Mouse (Mus musculus): Measurements from ENCODE around the gene Evi5l. TPM values are rescaled to one million over a fixed set of nuclear protein-coding genes. Genes with fewer than 3 reads are reported as not detected.
"Not testable (repeated sequence)": the region's sequence is repeated elsewhere in the genome, so short reads cannot be mapped to it uniquely, and the experiment has no call there.

Gene Evi5l
- polyA plus RNA-seq, 1 experiment = 75.3 TPM

DNA sequence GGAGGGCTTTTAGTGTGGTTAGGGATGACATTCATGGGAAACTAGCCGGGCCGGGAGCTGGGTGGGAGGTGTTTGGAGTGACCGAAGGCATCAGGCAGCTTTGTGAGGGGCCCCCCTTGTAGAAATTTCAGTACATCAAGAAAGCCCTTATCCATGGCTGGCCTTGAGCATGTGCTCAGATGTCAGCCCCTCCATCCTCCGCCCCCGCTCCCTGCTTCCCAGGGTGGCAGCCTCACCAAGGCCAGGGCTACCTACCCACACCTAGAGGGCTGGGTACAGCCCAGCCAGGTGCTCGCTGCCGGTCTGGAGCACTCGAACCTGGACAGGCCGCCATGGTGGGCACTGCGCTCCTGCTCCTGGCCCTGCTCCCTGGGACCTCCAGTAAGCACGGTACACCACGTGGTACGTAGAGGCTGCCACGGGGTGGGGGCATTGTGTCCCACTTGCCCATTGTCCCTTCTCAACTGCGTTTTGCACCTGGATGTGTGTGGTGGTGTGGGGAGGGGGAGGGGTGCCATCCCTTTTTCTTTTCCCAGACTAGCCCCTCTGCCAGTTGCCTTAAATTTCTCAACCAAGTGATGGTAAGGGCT, 81.7 kb downstream of the Evi5l start, which contains the start of gene Tgfbr3l:
TSS of gene Tgfbr3l (plus strand) at position 264 of the 590 bp plus-strand sequence.
- Histone ChIP-seq H3K4me1 (ENCODE audit: control insufficient read depth, insufficient read depth, low read length) (peaks cover 3% of the 10 kb centered on the region), H3K27ac (ENCODE audit: insufficient read depth, low read length) (no peak within 1 kb of the TSS), H3K4me3 (ENCODE audit: insufficient read depth, low read length) (no peak within 1 kb of the TSS)
- no peak for TF ChIP-seq POLR2A (IDR thresholded peaks at IDR 0.05; ENCODE audit: extremely low read depth, insufficient read depth, low read length)

DNA sequence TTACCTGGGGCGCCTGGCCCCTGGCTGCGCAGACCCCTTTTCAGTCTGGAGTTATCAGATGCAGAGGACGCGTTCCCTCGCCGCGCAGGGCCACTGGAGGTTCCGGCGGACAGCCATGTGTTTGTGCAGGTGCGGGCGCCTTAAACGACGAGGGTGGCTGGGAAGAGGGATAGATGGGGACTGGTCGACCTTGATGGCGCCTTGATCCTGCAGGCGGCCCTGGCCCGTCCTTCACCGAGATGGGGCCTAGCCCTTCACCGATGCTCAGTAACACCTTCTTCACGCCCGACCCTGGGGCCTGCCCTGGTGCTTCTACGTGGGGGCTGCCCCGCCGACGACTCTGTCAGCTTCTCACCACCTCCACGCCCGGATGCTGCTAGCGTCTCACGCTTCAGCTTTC, 82.8 kb downstream of the Evi5l start:
- Histone ChIP-seq H3K4me3 (ENCODE audit: insufficient read depth, low read length) (no peak overlapping the region), H3K27ac (ENCODE audit: insufficient read depth, low read length) (no peak overlapping the region)
- no peak for TF ChIP-seq POLR2A (IDR thresholded peaks at IDR 0.05; ENCODE audit: extremely low read depth, insufficient read depth, low read length)
- no peak for TF ChIP-seq CTCF (IDR thresholded peaks at IDR 0.05; ENCODE audit: extremely low read depth, insufficient read depth, low read length)

DNA sequence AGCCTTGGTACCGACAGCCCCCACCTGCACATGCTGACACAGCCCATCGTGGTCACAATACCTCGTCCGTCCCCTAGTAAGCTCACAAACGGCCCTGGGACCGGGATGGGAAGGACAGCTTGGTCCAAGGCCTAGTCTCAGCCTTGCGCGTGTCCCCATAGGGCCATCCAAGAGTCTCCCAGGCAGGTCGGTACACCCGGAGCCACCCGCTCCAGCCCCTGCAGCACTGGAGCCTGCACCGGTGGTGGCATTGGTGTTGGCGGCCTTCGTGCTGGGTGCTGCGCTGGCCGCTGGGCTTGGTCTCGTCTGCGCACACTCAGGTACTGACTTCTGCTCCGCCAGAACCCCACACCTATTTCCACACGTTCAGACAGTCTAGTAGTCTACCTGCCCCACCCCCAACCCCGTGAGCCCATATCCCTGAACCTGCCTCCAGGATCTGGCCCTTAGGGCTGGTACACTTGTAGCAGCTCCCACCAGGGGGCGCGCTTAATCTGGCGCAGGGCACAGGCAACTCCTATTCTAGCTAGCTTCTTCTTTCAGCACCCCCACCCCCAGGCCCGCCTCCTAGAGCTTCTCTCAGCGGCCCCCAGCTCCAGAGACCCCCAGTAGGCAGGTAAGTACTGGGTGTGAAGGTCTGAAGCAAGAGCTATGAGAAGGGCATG, 84.1 kb downstream of the Evi5l start:
- no peak overlapping the region for H3K27ac ChIP-seq (ENCODE audit: insufficient read depth, low read length)
- no peak overlapping the region for H3K4me3 ChIP-seq (ENCODE audit: insufficient read depth, low read length)
- peaks cover 3% of the 10 kb centered on the region for H3K4me1 ChIP-seq (ENCODE audit: control insufficient read depth, insufficient read depth, low read length)
- TF ChIP-seq CTCF (IDR thresholded peaks at IDR 0.05; ENCODE audit: extremely low read depth, insufficient read depth, low read length) = peak; percentile 76
- no peak for TF ChIP-seq POLR2A (IDR thresholded peaks at IDR 0.05; ENCODE audit: extremely low read depth, insufficient read depth, low read length)

More for the DNA sequence above, 82.8 kb downstream of the Evi5l start:
- peaks cover 3% of the 10 kb centered on the region for H3K4me1 ChIP-seq (ENCODE audit: control insufficient read depth, insufficient read depth, low read length)

DNA sequence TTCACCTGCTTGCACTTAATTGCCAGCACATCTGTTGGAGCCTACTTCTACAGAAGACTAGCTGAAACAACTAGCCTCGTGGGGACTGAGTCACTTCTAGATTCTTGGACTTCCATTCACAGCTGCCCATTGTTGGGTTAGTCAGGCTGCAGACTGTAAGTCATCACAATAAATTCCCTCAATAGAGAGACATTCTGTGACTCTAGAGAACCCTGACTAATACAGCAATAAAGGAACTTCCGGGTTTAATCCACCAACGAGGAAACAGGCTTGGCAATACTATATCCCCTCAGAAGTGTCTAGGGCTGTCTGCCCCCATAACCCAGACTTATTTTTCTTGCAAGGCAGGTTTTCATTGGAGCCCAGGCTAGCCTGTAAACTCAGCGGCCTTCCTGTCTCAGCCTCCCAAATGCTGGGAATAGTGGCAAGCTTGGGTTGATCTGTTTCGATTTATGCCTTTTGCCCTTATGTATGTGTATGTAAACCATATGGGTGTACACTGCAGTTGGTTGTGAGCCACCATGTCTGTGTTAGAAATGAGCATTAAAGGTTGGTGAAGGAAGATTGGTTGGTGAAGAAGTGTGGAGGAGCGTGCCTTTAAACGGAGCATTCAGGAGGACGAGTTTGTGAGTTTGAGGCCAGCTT, 85.9 kb downstream of the Evi5l start:
- Histone ChIP-seq H3K4me1 (ENCODE audit: control insufficient read depth, insufficient read depth, low read length) (peaks cover 4% of the 10 kb centered on the region), H3K4me3 (ENCODE audit: insufficient read depth, low read length) (peak overlapping the region; percentile 94), H3K27ac (ENCODE audit: insufficient read depth, low read length) (no peak overlapping the region)
- no peak for TF ChIP-seq CTCF (IDR thresholded peaks at IDR 0.05; ENCODE audit: extremely low read depth, insufficient read depth, low read length)

DNA sequence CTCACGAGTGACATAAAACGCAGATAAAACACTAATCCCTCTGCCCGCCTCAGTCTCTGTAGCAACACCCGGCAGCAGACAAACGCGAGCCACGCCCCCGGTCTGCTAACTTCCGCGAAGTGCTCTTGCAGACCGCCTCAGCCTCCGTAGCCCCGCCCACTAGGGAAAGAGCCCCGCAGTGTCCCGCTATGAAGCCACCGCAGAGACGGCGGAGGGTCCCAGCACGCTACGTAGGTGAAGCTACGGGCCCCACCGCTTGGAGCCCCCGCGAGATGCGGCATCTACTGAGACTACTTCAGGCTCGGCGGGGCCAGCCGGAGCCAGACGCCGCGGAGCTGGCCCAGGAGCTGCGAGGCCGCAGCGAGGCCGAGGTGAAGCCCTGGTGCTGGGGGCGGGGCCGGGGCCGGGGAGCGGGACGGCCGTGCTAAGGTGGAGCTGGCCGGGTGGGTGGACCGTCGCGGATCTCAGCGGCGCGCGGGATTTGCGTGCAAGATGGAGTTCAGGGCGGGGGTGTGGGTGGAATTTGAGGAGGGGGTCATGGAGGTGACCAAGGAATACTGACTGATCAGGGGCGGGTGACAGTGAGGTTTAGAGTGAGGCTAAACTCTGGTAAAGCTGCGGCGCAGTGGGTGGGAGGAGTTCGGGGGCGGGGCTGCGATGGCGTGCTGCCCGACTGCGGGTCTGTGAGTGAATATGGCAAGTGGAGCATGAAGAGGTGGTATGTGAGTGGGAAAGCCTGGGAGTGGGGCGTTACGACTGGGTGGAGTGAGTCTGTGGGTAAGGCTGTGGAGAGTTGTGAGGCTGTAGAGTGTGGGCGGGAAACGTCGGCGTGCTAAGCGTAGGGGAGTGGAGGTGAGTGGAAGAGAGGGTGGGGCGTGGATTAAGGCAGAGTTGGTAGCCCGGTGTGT, 86.8 kb downstream of the Evi5l start, which contains the start of gene Snapc2:
TSS of gene Snapc2 (plus strand) at position 147 of the 908 bp plus-strand sequence.
- peak within 1 kb of the TSS; percentile 94 for H3K4me3 ChIP-seq (ENCODE audit: insufficient read depth, low read length)
- TF ChIP-seq CTCF (IDR thresholded peaks at IDR 0.05; ENCODE audit: extremely low read depth, insufficient read depth, low read length) (no peak), POLR2A (IDR thresholded peaks at IDR 0.05; ENCODE audit: extremely low read depth, insufficient read depth, low read length) (peak; percentile 43; the same call in 1 of the 2 replicates)
- peaks cover 4% of the 10 kb centered on the region for H3K4me1 ChIP-seq (ENCODE audit: control insufficient read depth, insufficient read depth, low read length)
- peak within 1 kb of the TSS; percentile 48; the same call in 1 of the 2 replicates for H3K27ac ChIP-seq (ENCODE audit: insufficient read depth, low read length)

DNA sequence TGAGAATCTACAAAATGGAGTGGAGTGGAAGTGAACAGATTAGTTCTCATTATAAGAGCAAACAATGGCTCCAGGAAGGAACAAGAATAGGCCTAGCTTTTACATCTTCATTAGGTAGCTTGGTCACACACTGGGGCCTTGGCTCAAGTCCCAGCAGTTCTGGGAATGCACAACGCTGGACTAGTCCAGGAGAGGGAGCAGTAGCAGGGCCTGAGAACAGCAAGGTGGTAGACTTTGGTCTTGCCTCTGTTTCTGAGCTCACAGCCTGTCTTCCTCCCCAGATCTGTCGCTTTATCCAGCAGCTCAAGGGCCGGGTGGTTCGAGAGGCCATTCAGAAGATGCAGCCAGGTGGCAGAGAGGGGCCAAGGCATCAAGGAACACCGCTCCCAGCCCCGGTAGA, 87.6 kb downstream of the Evi5l start:
- TF ChIP-seq CTCF (IDR thresholded peaks at IDR 0.05; ENCODE audit: extremely low read depth, insufficient read depth, low read length) (peak; percentile 46), POLR2A (IDR thresholded peaks at IDR 0.05; ENCODE audit: extremely low read depth, insufficient read depth, low read length) (no peak)
- Histone ChIP-seq H3K4me3 (ENCODE audit: insufficient read depth, low read length) (peak overlapping the region; percentile 94; the same call in 1 of the 2 replicates), H3K4me1 (ENCODE audit: control insufficient read depth, insufficient read depth, low read length) (peaks cover 4% of the 10 kb centered on the region), H3K27ac (ENCODE audit: insufficient read depth, low read length) (no peak overlapping the region; the same call in 1 of the 2 replicates)

DNA sequence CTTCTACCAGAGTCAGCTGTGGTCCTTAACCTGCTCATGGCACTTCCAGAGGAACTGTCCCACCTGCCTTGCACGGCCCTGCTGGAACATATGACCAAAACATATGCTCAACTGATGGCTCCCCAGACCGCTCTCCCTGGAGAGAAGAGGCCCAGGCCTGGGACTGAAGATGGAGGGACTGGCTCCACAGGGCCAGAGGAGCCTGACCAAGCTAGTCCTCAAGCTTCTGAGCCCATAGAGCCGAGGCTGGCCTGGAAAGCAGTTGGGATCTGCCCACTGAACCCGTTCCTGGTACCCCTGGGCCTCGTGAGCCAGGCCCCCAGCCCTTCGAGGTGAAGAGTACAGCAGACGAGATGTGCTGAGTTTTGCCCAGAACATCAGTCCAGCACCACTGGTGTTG, 89.1 kb downstream of the Evi5l start:
- H3K4me1 ChIP-seq (ENCODE audit: control insufficient read depth, insufficient read depth, low read length); H3K4me3 ChIP-seq (ENCODE audit: insufficient read depth, low read length); H3K27ac ChIP-seq (ENCODE audit: insufficient read depth, low read length): not testable (repeated sequence)

DNA sequence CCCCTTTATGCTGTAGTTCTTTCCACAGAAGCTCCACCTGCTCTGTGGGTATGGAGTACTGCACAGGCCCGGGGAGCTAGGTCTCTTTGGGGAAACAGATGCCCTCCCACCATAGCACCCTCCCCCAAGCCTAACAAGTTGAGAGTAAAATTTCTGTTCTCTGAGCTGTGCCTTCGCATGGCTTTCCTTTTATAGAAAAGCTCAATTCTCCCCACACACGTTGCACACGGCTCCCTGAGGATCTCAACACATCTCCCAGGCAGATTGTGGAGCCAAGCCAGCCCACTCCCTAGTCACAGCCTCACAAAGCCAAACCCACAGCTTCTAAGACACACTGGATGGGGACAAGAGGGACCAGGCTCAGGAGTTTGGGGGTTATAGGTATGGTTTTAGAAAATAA, 90.5 kb downstream of the Evi5l start:
- Histone ChIP-seq H3K4me1 (ENCODE audit: control insufficient read depth, insufficient read depth, low read length) (peaks cover 7% of the 10 kb centered on the region), H3K27ac (ENCODE audit: insufficient read depth, low read length) (0 out of 2 replicates have a peak overlapping the region, but pooled peaks have one; percentile 31), H3K4me3 (ENCODE audit: insufficient read depth, low read length) (0 out of 2 replicates have a peak overlapping the region, but pooled peaks have one; percentile 89)
- TF ChIP-seq POLR2A (IDR thresholded peaks at IDR 0.05; ENCODE audit: extremely low read depth, insufficient read depth, low read length) = peak; percentile 84; the same call in 1 of the 2 replicates
- TF ChIP-seq CTCF (IDR thresholded peaks at IDR 0.05; ENCODE audit: extremely low read depth, insufficient read depth, low read length) = no peak

DNA sequence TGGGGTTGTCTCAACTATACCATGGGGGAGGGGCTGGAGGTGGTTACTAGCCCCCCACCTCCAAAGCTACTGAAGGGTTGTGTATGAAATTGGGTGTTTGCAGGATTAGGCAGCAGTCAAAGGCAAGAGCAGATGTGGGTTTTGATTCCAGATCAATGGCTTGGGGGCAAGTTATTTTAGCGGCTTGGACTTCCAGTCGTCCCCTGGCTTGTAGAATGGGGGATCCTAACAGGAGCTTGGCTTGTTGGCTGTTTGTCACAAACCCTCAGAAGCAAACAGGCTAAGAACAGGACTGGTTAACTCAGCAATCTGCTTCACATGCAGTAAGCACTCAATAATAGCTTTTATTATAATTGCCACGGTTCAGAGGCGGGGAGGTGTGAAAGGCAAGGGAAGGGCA, 91.0 kb downstream of the Evi5l start:
- peaks cover 7% of the 10 kb centered on the region for H3K4me1 ChIP-seq (ENCODE audit: control insufficient read depth, insufficient read depth, low read length)
- H3K4me3 ChIP-seq (ENCODE audit: insufficient read depth, low read length) = peak overlapping the region; percentile 89
- H3K27ac ChIP-seq (ENCODE audit: insufficient read depth, low read length) = peak overlapping the region; percentile 89
- no peak for TF ChIP-seq POLR2A (IDR thresholded peaks at IDR 0.05; ENCODE audit: extremely low read depth, insufficient read depth, low read length)
- TF ChIP-seq CTCF (IDR thresholded peaks at IDR 0.05; ENCODE audit: extremely low read depth, insufficient read depth, low read length) = no peak

Data from cortical plate, adult 2 months (tissue).